Mouse (Mus musculus) stomach, embryonic 14.5 days (tissue): Measurements from ENCODE around the gene Trim2. TPM values are rescaled to one million over a fixed set of nuclear protein-coding genes. Genes with fewer than 3 reads are reported as not detected.

Experiments used
- ATAC-seq: fragments of 200-750 bp; cut with Nextera tagmentation; 2 replicates; pipeline ENCODE4 v1.8.0; 2017; ENCODE audit warnings: low read depth, moderate TSS enrichment; ENCODE audit not compliant: insufficient number of reproducible peaks, insufficient read depth, low FRiP score
- H3K27ac ChIP-seq: fragments of 300-500 bp; sonication (generic); 2 replicates; pipeline ENCODE4 v1.5.1; 2014; ENCODE audit warnings: mild to moderate bottlenecking, low read length, moderate library complexity, mixed read lengths
- H3K27me3 ChIP-seq: fragments of 300-500 bp; sonication (generic); 2 replicates; pipeline ENCODE4 v1.6.1; 2014; ENCODE audit warnings: low read length, control low read depth, mixed read lengths; ENCODE audit not compliant: control insufficient read depth, insufficient read depth
- H3K36me3 ChIP-seq: fragments of 300-500 bp; sonication (generic); 2 replicates; pipeline ENCODE4 v1.6.1; 2014; ENCODE audit warnings: mild to moderate bottlenecking, control low read depth, low read length, moderate library complexity, mixed read lengths; ENCODE audit not compliant: control insufficient read depth, insufficient read depth
- H3K4me1 ChIP-seq: fragments of 300-500 bp; sonication (generic); 2 replicates; pipeline ENCODE4 v1.6.1; 2014; ENCODE audit warnings: low read length, control low read depth, mixed read lengths; ENCODE audit not compliant: control insufficient read depth, insufficient read depth
- H3K4me2 ChIP-seq: fragments of 300-500 bp; sonication (generic); replicated peaks from 2 replicates; pipeline ENCODE4 v1.6.1; 2014; ENCODE audit warnings: low read depth, low read length, control low read depth
- H3K4me3 ChIP-seq: fragments of 300-500 bp; sonication (generic); 2 replicates; pipeline ENCODE4 v1.5.1; 2014; ENCODE audit warnings: low read depth, low read length, control low read depth
- H3K9ac ChIP-seq: fragments of 300-500 bp; sonication (generic); replicated peaks from 2 replicates; pipeline ENCODE4 v1.6.1; 2014; ENCODE audit warnings: low read depth, mild to moderate bottlenecking, control low read depth, low read length, moderate library complexity, mixed read lengths
- H3K9me3 ChIP-seq: fragments of 300-500 bp; sonication (generic); 2 replicates; pipeline ENCODE4 v1.6.1; 2016; ENCODE audit warnings: low read depth, low read length, control low read depth; ENCODE audit not compliant: control insufficient read depth
- WGBS: fragments of 180-500 bp; shearing (Covaris S2); extraction: QIAGEN DNeasy Blood & Tissue Kit; methylation state at CpG from one replicate; pipeline ENCODE4 v1.1.7; 2014; 5-methylcytosine and 5-hydroxymethylcytosine counted together
- polyA plus RNA-seq: library from polyadenylated mRNA; unstranded; fragments of >200 nt; fragmentation: Nextera tagmentation; extraction: Ambion mirVana; gene quantifications from 2 replicates; pipeline ENCODE4 v1.2.1, GENCODE M21; 2014

Gene Trim2
- polyA plus RNA-seq, 1 experiment from 2014 or later, result 37.1 TPM

DNA sequence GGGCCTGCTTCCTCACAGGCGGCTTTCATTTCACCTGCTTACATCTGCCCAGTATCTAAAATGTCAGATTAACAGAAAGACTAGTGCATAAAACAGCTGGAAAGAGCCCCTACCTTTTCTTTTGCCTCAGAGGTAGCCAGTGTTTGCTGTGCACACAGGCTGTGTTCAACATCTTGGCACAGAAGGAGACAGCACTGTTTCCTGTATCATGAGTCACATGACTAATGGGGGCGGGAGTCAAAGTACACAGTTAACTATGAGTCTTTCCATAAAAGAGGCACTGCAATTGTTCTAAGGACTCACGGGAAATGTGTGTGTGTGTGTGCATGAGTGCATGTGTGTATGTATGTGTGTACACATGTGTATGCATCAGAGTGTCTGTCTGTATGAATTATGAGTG lies 43.9 kb downstream of the Trim2 start:
- 60% methylated on average over 3 of the region's 3 CpGs for WGBS
- H3K27ac ChIP-seq, result no peak overlapping the region
- H3K9me3 ChIP-seq, result no peaks in the 10 kb centered on the region
- no peaks in the 10 kb centered on the region for H3K27me3 ChIP-seq
- ATAC-seq, result no peak
- H3K4me3 ChIP-seq, result no peak overlapping the region
- H3K36me3 ChIP-seq, result no peaks in the 10 kb centered on the region
- H3K4me2 ChIP-seq, result no peak overlapping the region
- no peak overlapping the region for H3K9ac ChIP-seq
- peaks cover 14% of the 10 kb centered on the region for H3K4me1 ChIP-seq

DNA sequence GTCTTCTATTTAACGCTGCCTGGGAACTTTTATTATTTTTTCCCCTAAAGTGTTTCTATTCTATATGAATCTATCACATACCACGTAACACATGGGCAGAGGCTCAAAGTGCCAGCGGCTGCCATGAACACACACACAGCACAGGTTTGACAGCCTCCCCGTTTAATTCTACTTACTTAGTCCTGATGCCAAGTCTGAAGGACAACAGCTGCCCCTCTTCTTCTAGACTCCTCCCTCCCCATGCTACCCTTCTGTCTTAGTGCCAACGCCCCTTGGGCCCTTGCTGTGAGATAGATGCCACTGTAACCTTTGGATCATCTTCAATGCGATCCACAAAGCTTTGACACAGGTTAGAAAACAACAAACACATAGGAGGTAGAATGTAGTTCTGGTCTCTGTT lies 44.8 kb downstream of the Trim2 start:
- 82% methylated on average over 6 of the region's 6 CpGs for WGBS
- no peak for ATAC-seq
- Histone ChIP-seq H3K36me3 (no peaks in the 10 kb centered on the region), H3K9ac (no peak overlapping the region), H3K27me3 (no peaks in the 10 kb centered on the region), H3K9me3 (no peaks in the 10 kb centered on the region), H3K4me1 (peaks cover 14% of the 10 kb centered on the region), H3K27ac (no peak overlapping the region), H3K4me3 (no peak overlapping the region), H3K4me2 (no peak overlapping the region)

DNA sequence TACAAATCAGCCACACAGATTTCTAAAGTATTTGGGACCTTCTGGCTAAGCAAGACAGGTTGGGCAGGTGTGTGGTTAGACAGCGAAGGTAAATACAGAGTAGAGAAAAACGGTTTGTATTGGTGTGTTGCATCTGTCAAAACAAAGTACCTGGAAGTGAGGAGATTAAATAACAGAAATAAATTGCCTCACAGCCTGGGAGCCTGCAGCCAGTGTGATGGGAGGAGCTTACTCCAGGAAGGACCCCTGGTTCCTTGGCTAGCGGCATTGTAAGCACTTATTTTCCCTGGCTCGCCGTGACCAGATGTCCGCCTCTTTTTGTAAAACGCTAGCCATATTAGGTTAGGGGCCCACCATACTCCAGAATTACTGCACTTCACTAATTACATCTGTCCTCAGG lies 45.8 kb downstream of the Trim2 start:
- no peak for ATAC-seq
- no peaks in the 10 kb centered on the region for H3K36me3 ChIP-seq
- WGBS, result 30% methylated on average over 7 of the region's 7 CpGs
- H3K4me3 ChIP-seq, result no peak overlapping the region
- no peak overlapping the region for H3K27ac ChIP-seq
- no peak overlapping the region for H3K9ac ChIP-seq
- no peaks in the 10 kb centered on the region for H3K27me3 ChIP-seq
- H3K4me2 ChIP-seq, result no peak overlapping the region
- peaks cover 14% of the 10 kb centered on the region for H3K4me1 ChIP-seq
- H3K9me3 ChIP-seq, result no peaks in the 10 kb centered on the region

DNA sequence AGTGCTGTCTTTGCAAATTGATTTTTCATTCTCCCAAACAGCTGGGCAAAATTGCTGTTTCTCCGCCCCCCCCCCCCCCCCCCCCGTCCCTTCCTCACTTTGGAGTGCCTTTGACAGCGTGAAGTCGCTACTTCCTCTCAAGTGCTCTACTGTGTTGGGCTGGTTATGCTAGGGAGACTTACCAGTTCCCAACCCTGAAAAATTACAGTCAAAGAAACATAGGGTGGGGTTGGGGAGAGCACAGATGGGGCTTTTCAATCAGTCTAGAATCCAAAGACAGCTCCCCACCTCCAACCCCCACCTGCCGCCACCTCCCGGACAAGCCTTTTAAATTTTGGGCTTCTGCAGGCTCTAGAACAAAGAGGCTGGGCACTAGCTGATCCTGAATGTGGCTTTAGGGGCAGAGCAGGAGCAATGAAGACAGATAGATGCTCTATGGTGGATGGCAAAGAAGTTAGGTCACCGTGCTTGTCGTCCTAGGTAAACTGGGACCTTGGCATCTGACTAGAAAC lies 46.6 kb downstream of the Trim2 start:
- H3K36me3 ChIP-seq, result no peaks in the 10 kb centered on the region

DNA sequence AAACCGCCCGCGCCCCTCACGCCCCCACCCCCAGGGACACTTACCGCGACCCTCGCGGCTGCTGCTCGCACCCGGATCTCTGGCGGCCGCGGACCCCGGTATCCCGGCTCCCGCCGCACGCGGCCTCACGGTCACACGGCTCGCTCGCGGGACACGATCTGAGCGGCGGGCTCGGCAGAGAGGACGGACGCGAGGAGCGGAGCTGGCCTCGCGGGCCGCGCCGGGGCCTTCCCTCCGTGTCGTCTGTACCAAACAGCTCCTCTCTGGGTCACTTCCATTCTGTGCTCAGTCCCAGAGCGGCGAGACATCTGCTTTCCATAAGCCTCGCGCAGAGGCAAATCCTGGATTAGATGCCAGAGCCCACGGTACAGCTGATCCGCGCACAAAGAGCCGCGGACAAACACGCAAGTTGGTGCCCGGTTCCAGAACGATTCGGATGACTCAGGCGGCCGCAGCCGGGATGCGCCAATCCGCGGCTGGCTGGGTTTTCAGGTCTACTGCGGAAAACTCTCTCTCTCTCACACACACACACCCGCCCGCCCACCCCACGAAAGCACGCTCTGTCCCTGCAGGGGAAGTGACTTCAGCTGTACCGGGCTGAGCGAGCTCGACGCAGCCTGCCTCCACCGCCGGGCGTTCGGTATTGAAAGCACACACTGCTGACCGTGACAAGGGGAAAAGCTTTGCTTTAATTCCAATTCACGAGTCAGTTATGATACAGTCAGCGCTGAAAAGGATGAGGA lies 47.2 kb downstream of the Trim2 start:
- under 1% methylated on average over 74 of the region's 74 CpGs for WGBS
- Histone ChIP-seq H3K4me2 (peak overlapping the region; percentile 98), H3K4me1 (peaks cover 14% of the 10 kb centered on the region)

More for the DNA sequence above, 46.6 kb downstream of the Trim2 start:
- Histone ChIP-seq H3K9me3 (no peaks in the 10 kb centered on the region), H3K4me3 (peak overlapping the region; percentile 51), H3K27ac (no peak overlapping the region; the same call in 1 of the 2 replicates), H3K4me1 (peaks cover 14% of the 10 kb centered on the region), H3K4me2 (peak overlapping the region; percentile 98), H3K27me3 (no peaks in the 10 kb centered on the region), H3K9ac (0 out of 2 replicates have a peak overlapping the region, but pooled peaks have one; percentile 65)
- WGBS, result 2% methylated on average over 7 of the region's 8 CpGs
- no peak for ATAC-seq

DNA sequence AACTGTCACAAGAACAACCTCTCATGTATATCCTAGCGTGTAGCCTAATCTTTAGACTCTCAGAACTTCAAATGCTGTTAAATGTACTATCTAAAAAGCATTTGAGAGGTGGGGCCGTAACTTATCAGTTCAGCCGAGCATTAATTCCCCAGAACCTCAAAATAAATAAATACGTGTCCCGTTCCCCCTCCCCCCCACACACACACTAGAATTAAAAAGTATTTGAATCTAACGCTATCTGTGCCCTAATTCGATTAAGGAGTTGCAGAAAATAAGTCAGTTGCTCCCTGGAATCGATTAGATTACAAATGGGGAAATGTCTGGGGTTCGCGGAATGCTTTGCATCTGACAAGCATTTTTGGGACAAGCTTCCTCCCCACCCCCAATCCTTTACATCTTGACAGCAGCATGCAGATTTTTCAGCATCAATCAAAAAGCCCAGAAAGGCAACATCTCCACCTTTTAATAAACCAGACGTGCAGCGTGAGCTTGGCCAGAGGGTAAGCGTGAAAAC lies 48.1 kb downstream of the Trim2 start:
- Histone ChIP-seq H3K9me3 (no peaks in the 10 kb centered on the region), H3K4me2 (peak overlapping the region; percentile 98), H3K36me3 (no peaks in the 10 kb centered on the region), H3K9ac (peak overlapping the region; percentile 65; the same call in 1 of the 2 replicates), H3K27me3 (no peaks in the 10 kb centered on the region), H3K4me3 (peak overlapping the region; percentile 51), H3K27ac (no peak overlapping the region), H3K4me1 (peaks cover 20% of the 10 kb centered on the region)
- ATAC-seq, result no peak
- 6% methylated on average over 13 of the region's 13 CpGs for WGBS

More for the DNA sequence above, 47.2 kb downstream of the Trim2 start:
- Histone ChIP-seq H3K36me3 (no peaks in the 10 kb centered on the region), H3K9me3 (no peaks in the 10 kb centered on the region), H3K27me3 (no peaks in the 10 kb centered on the region), H3K27ac (peak overlapping the region; percentile 59), H3K9ac (peak overlapping the region; percentile 65), H3K4me3 (peak overlapping the region; percentile 51)
- peak; percentile 54; the same call in 1 of the 2 replicates for ATAC-seq

DNA sequence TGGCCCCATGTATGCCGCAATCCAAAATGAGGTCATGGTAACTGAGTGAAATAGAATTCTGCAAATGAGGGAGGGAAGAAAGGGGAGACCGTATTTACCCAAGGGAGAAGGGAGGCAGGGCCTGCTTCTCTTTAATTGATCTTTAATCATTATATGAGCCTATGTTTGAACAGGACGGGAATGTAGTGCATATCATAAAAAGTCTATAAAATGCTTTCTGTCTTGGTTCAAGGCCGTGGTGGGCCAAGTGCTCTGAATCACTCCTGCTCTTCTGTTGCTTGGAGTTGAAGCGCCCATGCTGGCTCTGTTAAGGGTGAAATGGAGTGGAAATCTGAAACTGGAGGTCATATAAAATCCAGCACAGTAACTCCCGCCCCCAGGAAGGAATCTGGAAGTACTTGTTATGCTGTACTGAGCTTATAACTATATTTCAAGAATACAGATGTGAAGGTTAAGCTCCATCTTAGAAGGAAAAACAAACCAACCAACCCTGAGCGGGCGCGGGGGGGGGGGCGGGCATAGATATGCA lies 48.6 kb downstream of the Trim2 start:
- H3K27ac ChIP-seq, result no peak overlapping the region
- no peaks in the 10 kb centered on the region for H3K27me3 ChIP-seq
- H3K36me3 ChIP-seq, result no peaks in the 10 kb centered on the region
- WGBS, result 34% methylated on average over 10 of the region's 10 CpGs
- H3K9me3 ChIP-seq, result no peaks in the 10 kb centered on the region
- H3K4me1 ChIP-seq, result peaks cover 22% of the 10 kb centered on the region
- no peak overlapping the region for H3K9ac ChIP-seq
- H3K4me2 ChIP-seq, result peak overlapping the region; percentile 98
- ATAC-seq, result no peak
- H3K4me3 ChIP-seq, result peak overlapping the region; percentile 51

DNA sequence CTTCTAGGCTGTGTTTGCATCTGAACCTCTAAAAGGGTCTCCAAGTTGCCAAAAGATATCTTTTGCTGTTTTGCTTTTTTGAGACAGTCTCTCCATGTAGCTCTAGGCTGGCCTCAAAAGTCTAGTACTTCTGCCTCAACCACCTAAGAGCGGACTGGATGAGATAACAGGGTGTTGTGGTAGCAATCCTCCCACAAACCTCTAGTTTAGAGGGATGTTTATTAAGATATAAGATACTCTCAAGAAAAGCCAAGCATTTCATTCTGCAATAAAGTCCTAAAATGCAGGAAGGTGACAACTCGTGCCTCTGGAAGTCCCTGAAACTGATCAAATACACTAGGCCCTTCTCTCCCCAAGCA lies 52.2 kb downstream of the Trim2 start:
- H3K27ac ChIP-seq, result no peak overlapping the region; the same call in 1 of the 2 replicates
- WGBS, result 93% methylated on average over 2 of the region's 2 CpGs

More for the DNA sequence above, 52.2 kb downstream of the Trim2 start:
- Histone ChIP-seq H3K27me3 (no peaks in the 10 kb centered on the region), H3K9ac (no peak overlapping the region), H3K9me3 (no peaks in the 10 kb centered on the region), H3K36me3 (no peaks in the 10 kb centered on the region; the same call in 1 of the 2 replicates), H3K4me1 (peaks cover 17% of the 10 kb centered on the region), H3K4me2 (no peak overlapping the region), H3K4me3 (no peak overlapping the region)
- no peak for ATAC-seq
